Comparison of ENCODE assay signal across 8 mouse cellular contexts in genomic region chr16:41745037-41745436, GRCm38 (mm10).
DNase-seq lines count a peak whose midpoint lies in the region.

No protein-coding gene starts in this region.

- DNase-seq in lung, postnatal 25 days (ENCODE audit: low spot score), result peak; percentile 1
- DNase-seq in lung, postnatal 4 days, result no peak
- DNase-seq in cerebellum, postnatal 36 days, result peak; percentile 93 to 96
- peak; percentile 63 for DNase-seq in heart, postnatal 25 days (ENCODE audit: low spot score)
- DNase-seq in layer of hippocampus, postnatal 36 days, result peak; percentile 40 to 49
- peak; percentile 21 for DNase-seq in right cerebral cortex, postnatal 14 days
- DNase-seq in MN1 (ENCODE audit: low spot score), result no peak
- no peak for DNase-seq in embryo, embryonic 10 days (ENCODE audit: low spot score)

- intact Hi-C loops in heart, postnatal 25 days (cut with DNase I), result no loop called here

Comparison
In these comparisons a context has a peak if more than half of its experiments do, and no peak if none do; other contexts are left out.
1. DNase-seq: peak in lung, postnatal 25 days (single experiment), cerebellum, postnatal 36 days (2 of 2), heart, postnatal 25 days (single experiment), layer of hippocampus, postnatal 36 days (2 of 2) and right cerebral cortex, postnatal 14 days (single experiment); none in lung, postnatal 4 days (0 of 2), MN1 (single experiment) and embryo, embryonic 10 days (single experiment).